Mouse (Mus musculus) ovary, postnatal 36 days (tissue): Measurements from ENCODE around the gene Daxx.
A peak's percentile ranks its signal among the peaks of the same experiment; 100 is the strongest.
"Not testable (repeated sequence)": the region's sequence is repeated elsewhere in the genome, so short reads cannot be mapped to it uniquely, and the experiment has no call there.

Experiments used
- DNase-seq: peaks from one replicate; pipeline ENCODE4 v3.0.0; 2022; ENCODE audit warnings: low spot score, mixed read lengths

Daxx gene

GRCm38 (mm10) chr17:33902491-33902890 is 6.7 kb upstream of the Daxx start:
- DNase-seq: no peak

- not testable (repeated sequence) for DNase-seq
Measured at GRCm38 (mm10) chr17:33903911-33904651, 5.1 kb upstream of the Daxx start.

DNA sequence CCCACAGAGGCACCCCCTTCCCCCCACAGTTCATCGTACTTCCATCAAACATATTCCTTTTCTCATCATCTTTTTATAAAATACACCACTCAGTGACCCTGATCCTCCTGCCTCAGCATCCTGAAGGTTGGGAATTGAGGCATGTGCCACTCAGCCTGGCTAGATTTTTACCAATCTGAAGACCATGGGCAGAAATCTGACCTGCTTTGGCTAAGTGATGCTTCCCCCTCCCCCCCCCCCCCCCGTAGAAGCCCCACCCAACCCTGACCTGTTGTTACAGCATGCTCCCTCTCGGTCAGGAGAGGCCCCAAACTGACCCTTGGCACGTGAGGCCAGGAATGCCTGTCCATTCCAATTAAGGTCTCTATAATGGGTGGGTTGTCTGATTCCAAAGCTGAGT is 4.4 kb upstream of the Daxx start, which contains the start of gene Platr17:
Platr17 (plus strand) TSS at position 301 of the 400 bp plus-strand sequence.
- not testable (repeated sequence) for DNase-seq

DNA sequence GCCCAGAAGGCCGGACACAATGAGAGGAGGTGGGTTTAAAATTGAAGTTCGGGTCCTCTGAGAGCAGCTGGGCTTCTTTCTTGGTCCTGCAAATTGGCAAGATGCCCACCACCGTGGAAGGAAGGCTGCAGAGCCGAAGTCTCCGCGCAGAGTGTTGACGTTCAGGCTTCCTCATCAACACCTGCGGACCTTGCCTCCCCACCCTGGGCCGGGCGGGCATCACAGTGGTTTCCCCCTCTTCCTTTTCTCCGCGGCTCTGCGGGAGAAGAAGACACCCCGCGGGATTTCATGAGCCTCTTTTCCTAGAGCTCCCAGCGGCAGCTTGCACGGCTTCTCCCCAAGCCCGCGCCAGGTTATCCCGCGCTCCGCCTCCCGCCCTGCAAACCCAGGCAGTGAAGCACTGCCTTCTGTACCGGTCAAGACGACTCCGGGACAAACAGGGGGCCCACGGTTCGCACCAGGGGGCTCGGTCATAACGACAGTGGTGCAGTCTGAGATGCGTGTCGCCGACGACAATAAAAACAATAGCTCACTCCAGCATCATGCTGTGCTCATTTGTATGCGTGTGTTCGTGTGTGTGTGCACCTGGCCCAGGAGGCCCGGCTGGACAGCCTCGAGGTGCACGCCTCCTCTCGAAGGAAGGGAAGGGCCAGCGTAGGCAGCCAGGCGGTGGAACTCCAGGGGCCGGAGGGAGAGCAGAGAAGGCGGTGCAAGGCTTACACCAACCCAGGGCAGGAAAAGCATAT is 710 bp upstream of the Daxx start:
- DNase-seq: peak; percentile 52

GRCm38 (mm10) chr17:33909869-33910250 is 646 bp downstream of the Daxx start:
- peak; percentile 48 for DNase-seq

- DNase-seq: no peak
Measured at GRCm38 (mm10) chr17:33910346-33911051, 1.3 kb downstream of the Daxx start.

- DNase-seq: no peak
Measured at GRCm38 (mm10) chr17:33911052-33911812, 2.0 kb downstream of the Daxx start.

DNA sequence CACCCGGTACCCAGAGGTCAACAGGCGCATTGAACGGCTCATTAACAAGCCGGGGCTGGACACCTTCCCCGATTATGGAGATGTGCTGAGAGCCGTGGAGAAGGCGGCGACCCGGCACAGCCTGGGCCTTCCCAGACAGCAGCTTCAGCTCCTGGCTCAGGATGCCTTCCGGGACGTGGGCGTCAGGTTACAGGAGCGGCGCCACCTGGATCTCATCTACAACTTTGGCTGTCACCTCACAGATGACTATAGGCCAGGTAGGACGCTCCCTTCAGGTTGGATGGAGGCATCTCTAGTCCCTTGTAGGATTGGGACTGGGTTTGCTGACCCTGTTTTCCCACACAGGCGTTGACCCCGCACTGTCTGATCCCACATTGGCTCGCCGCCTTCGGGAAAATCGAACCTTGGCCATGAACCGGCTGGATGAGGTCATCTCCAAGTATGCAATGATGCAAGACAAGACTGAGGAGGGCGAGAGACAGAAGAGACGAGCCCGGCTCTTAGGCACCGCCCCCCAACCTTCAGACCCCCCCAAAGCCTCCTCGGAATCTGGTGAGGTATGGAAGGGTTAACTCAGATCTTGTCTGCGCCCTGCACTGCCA is 2.7 kb downstream of the Daxx start:
- DNase-seq: no peak

DNA sequence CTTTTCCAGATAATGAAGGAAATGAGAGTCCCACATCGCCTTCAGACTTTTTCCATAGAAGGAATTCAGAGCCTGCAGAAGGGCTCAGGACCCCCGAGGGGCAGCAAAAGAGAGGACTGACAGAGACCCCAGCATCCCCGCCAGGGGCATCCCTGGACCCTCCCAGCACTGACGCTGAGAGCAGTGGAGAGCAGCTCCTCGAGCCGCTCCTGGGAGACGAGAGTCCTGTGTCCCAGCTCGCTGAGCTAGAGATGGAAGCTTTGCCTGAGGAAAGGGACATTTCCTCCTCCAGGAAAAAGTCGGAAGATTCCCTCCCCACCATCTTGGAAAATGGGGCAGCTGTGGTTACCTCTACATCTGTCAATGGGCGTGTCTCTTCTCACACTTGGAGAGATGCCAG is 4.0 kb downstream of the Daxx start:
- no peak for DNase-seq

GRCm38 (mm10) chr17:33913905-33914304 is 4.7 kb downstream of the Daxx start:
- no peak for DNase-seq

- DNase-seq: no peak
Measured at GRCm38 (mm10) chr17:33914969-33915391, 5.8 kb downstream of the Daxx start.

- DNase-seq: peak; percentile 94
Measured at GRCm38 (mm10) chr17:33915671-33916250, 6.5 kb downstream of the Daxx start, which contains the start of the genes Tapbp and Zbtb22. Gene Tapbp (plus strand): TSS chr17:33915899. Gene Zbtb22 (plus strand): TSS chr17:33915904.

DNA sequence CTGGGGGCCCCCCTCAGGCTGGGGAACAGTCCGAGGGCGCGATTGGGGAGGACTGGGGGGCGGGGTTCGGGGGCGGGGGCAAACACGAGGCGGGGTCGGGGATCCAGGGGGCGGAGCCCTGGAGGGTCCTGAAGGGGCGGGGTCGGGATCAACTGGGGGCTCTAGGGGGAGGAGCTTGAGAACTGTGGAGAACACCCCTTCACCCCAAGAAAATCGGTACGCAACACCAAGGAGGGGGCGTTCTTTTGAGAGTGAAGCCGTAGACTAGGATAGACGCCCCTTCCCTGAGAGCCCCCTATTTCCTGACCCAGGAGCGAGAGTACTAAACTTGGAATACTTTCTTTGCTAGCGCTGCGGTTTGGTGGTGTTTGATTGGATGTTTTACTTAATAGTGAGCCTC is 7.1 kb downstream of the Daxx start:
- DNase-seq: no peak

DNA sequence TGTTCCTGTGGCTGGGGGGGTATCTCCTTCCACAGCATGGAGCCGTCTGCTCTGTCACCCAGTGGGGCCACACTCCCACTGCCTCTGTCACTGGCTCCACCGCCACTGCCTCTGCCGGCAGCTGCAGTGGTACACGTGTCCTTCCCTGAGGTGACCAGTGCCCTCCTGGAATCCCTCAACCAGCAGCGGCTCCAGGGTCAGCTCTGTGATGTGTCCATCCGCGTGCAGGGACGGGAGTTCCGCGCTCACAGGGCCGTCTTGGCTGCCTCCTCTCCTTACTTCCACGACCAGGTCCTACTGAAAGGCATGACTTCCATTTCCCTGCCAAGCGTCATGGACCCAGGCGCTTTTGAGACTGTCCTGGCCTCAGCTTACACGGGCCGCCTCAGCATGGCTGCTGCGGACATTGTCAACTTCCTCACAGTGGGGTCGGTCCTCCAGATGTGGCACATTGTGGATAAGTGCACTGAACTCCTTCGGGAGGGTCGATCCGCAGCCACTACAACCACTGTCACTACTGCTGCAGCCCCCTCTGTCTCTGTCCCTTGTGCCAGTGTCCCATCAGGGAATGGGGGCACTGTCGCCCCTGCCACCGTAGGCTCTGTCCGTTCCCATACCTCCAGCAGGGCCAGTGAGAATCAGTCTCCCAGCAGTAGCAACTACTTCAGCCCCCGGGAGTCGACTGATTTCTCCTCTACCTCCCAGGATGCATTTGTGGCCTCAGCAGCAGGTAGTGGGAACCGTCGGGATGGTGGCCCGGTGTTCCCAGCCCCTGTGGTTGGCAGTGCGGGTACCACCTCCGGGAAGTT is 7.8 kb downstream of the Daxx start:
- no peak for DNase-seq

GRCm38 (mm10) chr17:33917656-33918292 is 8.6 kb downstream of the Daxx start:
- DNase-seq: no peak

DNA sequence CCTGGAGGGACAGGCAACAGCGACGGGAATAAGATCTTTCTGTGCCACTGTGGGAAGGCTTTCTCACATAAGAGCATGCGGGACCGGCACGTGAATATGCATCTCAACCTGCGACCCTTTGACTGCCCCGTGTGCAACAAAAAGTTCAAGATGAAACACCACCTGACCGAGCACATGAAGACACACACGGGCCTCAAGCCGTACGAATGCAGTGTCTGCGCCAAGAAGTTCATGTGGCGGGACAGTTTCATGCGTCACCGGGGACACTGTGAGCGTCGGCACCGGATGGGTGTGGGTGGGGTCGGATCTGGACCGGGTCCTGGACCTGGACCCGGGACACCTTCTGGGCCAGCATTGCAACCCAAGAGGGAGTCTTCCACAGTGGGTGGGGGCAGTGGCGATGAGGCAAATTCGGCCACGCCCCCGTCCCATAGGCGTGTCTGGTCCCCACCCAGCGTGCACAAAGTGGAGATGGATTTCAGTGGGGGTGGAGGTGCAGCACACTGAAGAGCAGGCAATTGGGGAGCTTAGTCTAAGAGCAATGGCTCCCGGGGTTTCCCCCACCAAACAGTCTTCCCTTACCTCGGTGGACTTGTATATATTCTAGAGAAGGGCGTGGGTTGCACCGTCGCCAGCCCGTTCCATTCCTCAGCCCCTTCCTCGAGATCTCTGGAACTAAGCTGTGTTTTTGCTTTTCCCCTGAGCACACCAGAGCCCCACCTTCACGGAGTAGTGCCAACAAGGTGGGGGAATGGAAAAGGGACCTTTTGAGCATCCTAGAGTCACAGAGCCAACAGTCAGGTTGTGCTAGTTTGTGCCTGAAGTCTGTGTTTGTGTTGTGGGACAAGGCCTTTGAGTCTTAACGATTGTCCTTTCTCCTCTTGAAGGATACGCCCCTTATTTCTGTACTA is 9.3 kb downstream of the Daxx start:
- DNase-seq: no peak

DNA sequence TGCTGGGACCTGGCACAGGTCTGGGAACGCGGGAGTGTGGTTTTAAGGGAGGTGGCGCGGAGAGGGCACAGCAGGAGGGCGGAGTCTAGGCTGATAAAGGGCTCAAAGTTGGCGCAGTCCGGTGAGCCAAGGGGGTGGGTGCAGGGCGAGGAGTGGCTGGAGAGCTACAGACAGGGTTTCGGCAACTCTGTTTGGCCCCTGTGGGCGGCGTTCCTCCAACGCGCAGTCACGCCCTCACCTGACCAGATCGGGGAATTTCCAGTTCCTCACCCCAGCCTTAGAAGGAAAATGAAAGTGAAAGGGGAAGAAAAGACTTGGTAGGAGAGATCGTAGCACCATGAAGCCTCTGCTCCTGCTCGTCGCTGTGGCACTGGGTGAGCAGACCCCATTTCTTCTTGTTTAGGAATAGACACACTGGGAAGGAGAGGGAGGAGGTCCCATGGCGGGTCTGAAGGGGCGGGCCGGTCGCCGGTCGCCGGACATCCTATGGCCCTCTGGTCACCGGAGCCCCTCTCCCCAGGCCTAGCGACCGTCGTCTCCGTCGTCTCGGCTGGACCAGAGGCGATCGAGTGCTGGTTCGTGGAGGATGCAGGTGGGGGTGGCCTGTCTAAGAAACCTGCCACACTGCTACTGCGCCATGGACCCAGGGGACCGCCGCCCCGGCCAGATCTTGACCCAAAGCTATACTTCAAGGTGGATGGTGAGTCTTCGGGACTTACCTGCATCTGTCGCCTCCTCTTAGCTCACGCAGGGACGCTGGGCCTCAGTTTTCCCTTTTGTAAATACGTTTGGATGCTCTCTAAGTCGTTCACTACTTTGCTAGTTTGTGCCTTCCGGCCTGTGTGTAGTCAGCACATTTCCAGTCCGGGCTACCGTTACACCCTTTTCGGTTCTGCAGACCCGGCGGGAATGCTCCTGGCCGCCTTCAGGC is 10.4 kb downstream of the Daxx start:
- DNase-seq: peak; percentile 87
